9 mouse cellular contexts compared by ENCODE assay signal in the genomic region with DNA sequence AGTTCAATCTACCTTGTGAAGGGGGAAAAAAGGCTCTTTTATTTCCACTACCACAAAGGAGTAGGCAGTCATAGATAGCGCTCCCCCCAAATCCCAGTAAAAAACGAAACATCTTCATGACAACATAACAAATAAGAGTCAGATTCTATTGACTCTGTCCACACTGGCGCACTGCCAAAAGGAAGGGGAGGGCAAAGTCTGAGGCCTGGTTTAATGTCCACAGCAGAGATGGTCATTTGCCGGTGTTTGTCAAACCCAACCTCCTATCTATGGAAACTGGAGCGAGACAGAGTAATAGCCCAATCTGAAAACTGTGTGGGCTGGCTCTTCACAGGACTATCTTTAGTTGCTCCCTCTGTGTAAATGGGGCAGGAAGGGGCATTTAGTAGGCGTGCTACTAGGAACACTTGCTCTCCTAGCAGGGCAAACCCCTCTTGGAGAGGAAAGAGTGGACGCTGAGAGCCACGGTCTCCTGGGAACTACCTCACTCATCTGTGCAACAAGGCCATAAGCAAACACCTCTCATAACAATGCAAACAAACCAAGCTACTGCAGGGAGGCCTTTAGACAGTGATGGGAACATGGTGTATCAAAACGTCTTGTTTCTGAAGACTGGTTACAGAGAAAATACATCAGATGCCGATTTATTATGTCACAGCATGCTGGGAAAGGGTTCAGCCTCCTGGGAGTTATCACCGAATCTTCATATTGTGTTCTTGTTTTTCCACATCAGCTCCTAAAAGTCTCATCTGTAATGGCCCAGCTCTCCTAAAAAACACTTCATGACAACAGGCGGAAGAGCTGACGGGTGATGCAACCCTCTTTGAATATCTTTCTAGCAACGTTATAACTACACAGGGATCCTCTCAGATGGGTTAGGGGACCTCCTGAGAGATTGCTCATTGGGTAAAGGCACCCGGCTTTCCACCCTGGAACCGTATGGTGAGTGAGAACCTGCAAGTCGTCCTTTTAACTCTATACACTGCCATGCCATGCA. TPM values are rescaled to one million over a fixed set of nuclear protein-coding genes. Genes with fewer than 3 reads are reported as not detected.
A peak's percentile ranks its signal among the peaks of the same experiment; 100 is the strongest.
DNase-seq lines count a peak whose midpoint lies in the region; ATAC-seq lines count a peak whose summit lies in the region.
"Had no signal": no experiment of that assay in that cellular context is flagged by ENCODE, and none has a peak within 500 bp of the region (broad histone marks: within the 10 kb centered on the region; RNA-seq: fewer than 3 reads in every experiment).

No protein-coding gene starts in this region.

- peaks cover 39 to 56% of the 10 kb centered on the region in 2 experiments for H3K4me1 ChIP-seq in heart, embryonic 14.5 days (ENCODE audit: control insufficient read depth in 2 of 2, insufficient read depth in 2 of 2, low read length in 2 of 2)
- peaks cover 49% of the 10 kb centered on the region for H3K4me1 ChIP-seq in kidney, embryonic 16.5 days (ENCODE audit: insufficient read depth, low read length)

- H3K27ac ChIP-seq in heart, embryonic 14.5 days (replicated peaks in 1 of 2; ENCODE audit: control insufficient read depth in 1 of 2, insufficient read depth in 1 of 2, low read depth in 2 of 2, low read length in 2 of 2): no peak overlapping the region; a peak in 1 of 4 replicates
- peak overlapping the region; percentile 65 for H3K27ac ChIP-seq in kidney, embryonic 16.5 days (ENCODE audit: low read length)

- 42% methylated on average over 17 of the region's 17 CpGs for WGBS in heart, embryonic 14.5 days
- 37% methylated on average over 17 of the region's 17 CpGs for WGBS in kidney, embryonic 16.5 days

- DNase-seq in layer of hippocampus, postnatal 10 days (ENCODE audit: low spot score in 2 of 2): peak; percentile 43 to 55
- no peak for DNase-seq in layer of hippocampus, adult 8-10 months (ENCODE audit: low spot score in 2 of 2)
- DNase-seq in cerebellum, adult 9-11 months: peak; percentile 73
- peak; percentile 83 for DNase-seq in lung, postnatal 10 days
- peak; percentile 89 for DNase-seq in yolk sac, embryonic 10.5 days (ENCODE audit: low spot score)
- DNase-seq in left cerebral cortex, adult 8-10 months (ENCODE audit: low spot score in 2 of 2): no peak

- H3K4me3 ChIP-seq in heart, embryonic 14.5 days (ENCODE audit: control insufficient read depth in 1 of 2, insufficient read depth in 1 of 2, low read depth in 1 of 2, low read length in 2 of 2): peak overlapping the region; percentile 76 to 93
- H3K4me3 ChIP-seq in kidney, embryonic 16.5 days (ENCODE audit: low read length): peak overlapping the region; percentile 88

- no peak for ATAC-seq in heart, embryonic 14.5 days (ENCODE audit: insufficient number of reproducible peaks, insufficient read depth, low FRiP score, low read depth)
- no peak for ATAC-seq in kidney, embryonic 16.5 days (ENCODE audit: low FRiP score, low TSS enrichment)

- peaks cover 3% of the 10 kb centered on the region; the same call in 1 of the 2 replicates for H3K9me3 ChIP-seq in heart, embryonic 14.5 days (ENCODE audit: control insufficient read depth, low read length)
- peaks cover 6% of the 10 kb centered on the region for H3K9me3 ChIP-seq in kidney, embryonic 16.5 days (ENCODE audit: low read length)

- peak overlapping the region; percentile 88 for H3K9ac ChIP-seq in heart, embryonic 14.5 days (ENCODE audit: low read length)
- peak overlapping the region; percentile 93 for H3K9ac ChIP-seq in kidney, embryonic 16.5 days (replicated peaks; ENCODE audit: low read length)

- H3K27me3 ChIP-seq in heart, embryonic 14.5 days (ENCODE audit: control insufficient read depth, insufficient read depth, low read length): peaks cover 6% of the 10 kb centered on the region; the same call in 1 of the 2 replicates
- no peaks in the 10 kb centered on the region for H3K27me3 ChIP-seq in kidney, embryonic 16.5 days (ENCODE audit: insufficient read depth, low read length)
- H3K27me3 ChIP-seq: Patski had no signal

- peak overlapping the region; percentile 93 for H3K4me2 ChIP-seq in heart, embryonic 14.5 days (ENCODE audit: low read length)
- peak overlapping the region; percentile 88 for H3K4me2 ChIP-seq in kidney, embryonic 16.5 days (replicated peaks; ENCODE audit: low read depth, low read length)

- no peaks in the 10 kb centered on the region for H3K36me3 ChIP-seq in heart, embryonic 14.5 days (ENCODE audit: control insufficient read depth, insufficient read depth, low read length)
- H3K36me3 ChIP-seq in kidney, embryonic 16.5 days (ENCODE audit: insufficient read depth, low read length): 0 out of 2 replicates have a peak, but pooled peaks cover 3% of the 10 kb centered on the region

RNA-seq across cellular contexts. Expression of a gene that starts 1.2 kb away (rescaled TPM):
- 10 to 100 TPM; 89.1 to 94.8 TPM for total RNA-seq in layer of hippocampus, postnatal 10 days (2021)
- 100 to 1,000 TPM; 105 to 117 (median 110) TPM for total RNA-seq in layer of hippocampus, adult 8-10 months (2022)
- 15.6 and 17.8 TPM in 2 replicates for polyA plus RNA-seq in heart, embryonic 14.5 days (2014; fragmentation: Nextera tagmentation; extraction: Ambion mirVana)
- 21.7 and 24.5 TPM in 2 replicates for polyA plus RNA-seq in kidney, embryonic 16.5 days (2015; fragmentation: Nextera tagmentation; extraction: Ambion mirVana)
- total RNA-seq in left cerebral cortex, adult 8-10 months (2022): 100 to 1,000 TPM; 121 to 130 (median 128) TPM

RNA-seq across cellular contexts. Expression of a gene that starts 27.7 kb away (rescaled TPM):
- 10 to 100 TPM; 17.1 to 17.2 TPM for total RNA-seq in layer of hippocampus, postnatal 10 days (2021)
- total RNA-seq in layer of hippocampus, adult 8-10 months (2022): 10 to 100 TPM; 13.2 to 17.1 (median 14.7) TPM
- 6.7 and 7.1 TPM in 2 replicates for polyA plus RNA-seq in heart, embryonic 14.5 days (2014; fragmentation: Nextera tagmentation; extraction: Ambion mirVana)
- polyA plus RNA-seq in kidney, embryonic 16.5 days (2015; fragmentation: Nextera tagmentation; extraction: Ambion mirVana): 20.7 and 21.6 TPM in 2 replicates
- 10 to 100 TPM; 15.3 to 18.1 (median 16.3) TPM for total RNA-seq in left cerebral cortex, adult 8-10 months (2022)

RNA-seq across cellular contexts. Expression of a gene that starts 31.5 kb away (rescaled TPM):
- total RNA-seq in layer of hippocampus, postnatal 10 days (2021): 100 to 1,000 TPM; 385 to 403 TPM
- total RNA-seq in layer of hippocampus, adult 8-10 months (2022): 100 to 1,000 TPM; 287 to 306 (median 298) TPM
- 1.9 and 2.9 TPM in 2 replicates for polyA plus RNA-seq in heart, embryonic 14.5 days (2014; fragmentation: Nextera tagmentation; extraction: Ambion mirVana)
- 28.9 and 30.4 TPM in 2 replicates for polyA plus RNA-seq in kidney, embryonic 16.5 days (2015; fragmentation: Nextera tagmentation; extraction: Ambion mirVana)
- 100 to 1,000 TPM; 328 to 363 (median 345) TPM for total RNA-seq in left cerebral cortex, adult 8-10 months (2022)

RNA-seq across cellular contexts. Expression of a gene that starts 50.3 kb away (rescaled TPM):
- 1 to 10 TPM; 5.1 to 5.7 TPM for total RNA-seq in layer of hippocampus, postnatal 10 days (2021)
- 1 to 10 TPM; 4.4 to 8.1 (median 6.4) TPM for total RNA-seq in layer of hippocampus, adult 8-10 months (2022)
- polyA plus RNA-seq in heart, embryonic 14.5 days (2014; fragmentation: Nextera tagmentation; extraction: Ambion mirVana): 0.44 and 1.5 TPM in 2 replicates
- polyA plus RNA-seq in kidney, embryonic 16.5 days (2015; fragmentation: Nextera tagmentation; extraction: Ambion mirVana): 3.1 and 4.4 TPM in 2 replicates
- 1 to 10 TPM; 2.1 to 4.8 (median 3.4) TPM for total RNA-seq in left cerebral cortex, adult 8-10 months (2022)

RNA-seq across cellular contexts. Expression of a gene that starts 57.9 kb away (rescaled TPM):
- total RNA-seq in layer of hippocampus, postnatal 10 days (2021): under 1 TPM; 0.45 to 0.64 TPM
- total RNA-seq in layer of hippocampus, adult 8-10 months (2022): 1 to 10 TPM in 3 of 4 experiments, under 1 TPM in 1; 0.54 to 1.9 (median 1.2) TPM
- polyA plus RNA-seq in heart, embryonic 14.5 days (2014; fragmentation: Nextera tagmentation; extraction: Ambion mirVana): 0.73 and 1.2 TPM in 2 replicates
- 34.9 and 35.8 TPM in 2 replicates for polyA plus RNA-seq in kidney, embryonic 16.5 days (2015; fragmentation: Nextera tagmentation; extraction: Ambion mirVana)
- 1 to 10 TPM in 2 of 4 experiments, under 1 TPM in 2; 0.50 to 1.5 (median 0.85) TPM for total RNA-seq in left cerebral cortex, adult 8-10 months (2022)

Comparison
In these comparisons a context has a peak if more than half of its experiments do, and no peak if none do; other contexts are left out.
1. DNase-seq: peak in layer of hippocampus, postnatal 10 days (2 of 2), cerebellum, adult 9-11 months (single experiment), lung, postnatal 10 days (single experiment) and yolk sac, embryonic 10.5 days (single experiment); none in layer of hippocampus, adult 8-10 months (0 of 2) and left cerebral cortex, adult 8-10 months (0 of 2).